Mouse (Mus musculus): ENCODE results near the gene Nrde2.

GRCm38 (mm10) chr12:100166939-100167338, 7.5 kb upstream of the Nrde2 start:
- TF ChIP-seq GATA1 (IDR thresholded peaks at IDR 0.05; ENCODE audit: borderline replicate concordance, low read length) (no peak), FLI1 (IDR thresholded peaks at IDR 0.05; ENCODE audit: low read length) (no peak)

All from megakaryocyte, embryonic 14.5 days (primary cell).